Mouse (Mus musculus) inflammation-experienced regulatory T-cells, adult 16 weeks (primary cell): ENCODE results near the gene Gdf7. TPM values are rescaled to one million over a fixed set of nuclear protein-coding genes. Genes with fewer than 3 reads are reported as not detected.

Experiments
- polyA plus RNA-seq: library from polyadenylated mRNA; unstranded; fragments of 100-300 nt; shearing (Covaris generic); gene quantifications from one replicate; pipeline ENCODE4 v1.2.1, GENCODE M21; 2017

The Gdf7 gene
- not detected for polyA plus RNA-seq

GRCm38 (mm10) chr12:8301841-8302431 lies at the start of gene Gdf7:
TSS of gene Gdf7 (minus strand) at chr12:8301954.

GRCm38 (mm10) chr12:8313270-8313771 lies 11.6 kb upstream of the Gdf7 start, which contains the start of gene Hs1bp3:
TSS of gene Hs1bp3 (plus strand) at chr12:8313432.

Other genes with a start within 250 kb of the Gdf7 start
- 98.5 TPM for gene Ldah, start 93.8 kb downstream of the Gdf7 start, polyA plus RNA-seq
- 14.9 TPM for gene Hs1bp3, start 11.5 kb upstream of the Gdf7 start, polyA plus RNA-seq
- gene Rhob, start 198.1 kb upstream of the Gdf7 start, polyA plus RNA-seq, result 0.49 TPM